Mouse (Mus musculus) stomach, postnatal 0 days (tissue): ENCODE measurements around the gene Ppp2r2c.

Experiments
- CTCF ChIP-seq: IDR thresholded peaks from 2 replicates; pipeline ENCODE4 v1.5.1; 2016; ENCODE audit warnings: antibody characterized with exemption, low read depth, mild to moderate bottlenecking, moderate library complexity
- EP300 ChIP-seq: optimal IDR thresholded peaks from 2 replicates; pipeline ENCODE3; 2016; ENCODE audit warnings: antibody characterized with exemption

DNA sequence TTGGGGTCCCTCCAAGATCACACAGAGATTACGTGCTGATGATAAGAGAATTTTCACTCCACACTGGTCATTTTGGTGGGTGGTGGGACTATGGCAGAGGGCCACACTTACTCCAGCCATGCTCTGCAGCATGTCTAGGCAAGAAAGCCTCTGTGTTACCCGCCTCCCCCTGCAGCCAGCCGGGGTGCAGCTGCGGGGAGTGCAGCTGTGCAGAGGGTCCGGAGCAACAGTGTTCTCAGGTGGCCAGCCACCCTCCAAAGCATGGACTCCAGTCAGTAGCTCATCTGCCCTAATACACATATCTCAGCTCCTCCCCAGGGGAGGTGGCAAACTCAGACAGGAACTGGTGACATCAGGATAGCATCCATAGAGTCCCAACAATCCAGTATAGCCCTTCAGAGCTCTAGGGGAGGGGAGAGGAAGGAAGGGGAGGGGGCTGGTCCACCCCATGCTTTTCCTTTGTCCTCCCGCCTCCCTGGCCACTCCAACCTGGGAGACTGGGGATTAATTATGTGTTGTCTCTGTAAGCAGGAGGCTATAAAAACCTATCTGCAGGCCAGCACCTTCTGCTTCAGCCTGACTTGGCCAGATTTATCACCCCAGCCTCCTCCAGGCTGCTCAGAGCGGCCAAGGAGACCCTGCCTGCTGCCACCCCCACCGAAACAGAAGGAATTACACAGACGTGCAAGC, 19.1 kb downstream of the Ppp2r2c start:
- TF ChIP-seq EP300 (no peak), CTCF (no peak)
